Mouse (Mus musculus) embryonic fibroblast, embryonic 13.5 days (primary cell): Measurements from ENCODE around the gene Cnppd1. TPM values are rescaled to one million over a fixed set of nuclear protein-coding genes. Genes with fewer than 3 reads are reported as not detected.
A peak's percentile ranks its signal among the peaks of the same experiment; 100 is the strongest.

Experiments used
- H3K27ac ChIP-seq: 2 replicates; pipeline ENCODE4 v1.5.1; 2012; ENCODE audit warnings: low read length, control low read depth, inconsistent platforms; ENCODE audit not compliant: insufficient read depth
- H3K4me1 ChIP-seq: 2 replicates; pipeline ENCODE4 v1.6.1; 2011; ENCODE audit warnings: low read length; ENCODE audit not compliant: control insufficient read depth, insufficient read depth
- H3K4me3 ChIP-seq: 2 replicates; pipeline ENCODE4 v1.5.1; 2011; ENCODE audit warnings: mild to moderate bottlenecking, control low read depth, low read length; ENCODE audit not compliant: insufficient read depth
- CTCF ChIP-seq: IDR thresholded peaks from 2 replicates; pipeline ENCODE4 v1.5.1; 2011; ENCODE audit warnings: mild to moderate bottlenecking, control low read depth, low read length, moderate library complexity, borderline replicate concordance; ENCODE audit not compliant: insufficient read depth
- POLR2A ChIP-seq: IDR thresholded peaks from 2 replicates; pipeline ENCODE4 v1.6.1; 2011; ENCODE audit warnings: low read depth, mild to moderate bottlenecking, control low read depth, low read length, moderate library complexity
- polyA plus RNA-seq: library from polyadenylated mRNA; stranded (reverse); fragments of >200 nt; gene quantifications from 2 replicates; pipeline ENCODE4 v1.2.4, GENCODE M21; 2011; ENCODE audit warnings: low read depth; ENCODE audit not compliant: missing spikeins, insufficient read length

The Cnppd1 gene
- polyA plus RNA-seq, 1 experiment: 40.9 TPM

- no peak for TF ChIP-seq POLR2A
- no peak for TF ChIP-seq CTCF
- peak overlapping the region; percentile 99; the same call in 1 of the 2 replicates for H3K27ac ChIP-seq
- H3K4me1 ChIP-seq: no peaks in the 10 kb centered on the region
- peak overlapping the region; percentile 44 for H3K4me3 ChIP-seq
These were observed 17.1 kb downstream of the Cnppd1 start for GRCm38 (mm10) chr1:75125418-75125817.

DNA sequence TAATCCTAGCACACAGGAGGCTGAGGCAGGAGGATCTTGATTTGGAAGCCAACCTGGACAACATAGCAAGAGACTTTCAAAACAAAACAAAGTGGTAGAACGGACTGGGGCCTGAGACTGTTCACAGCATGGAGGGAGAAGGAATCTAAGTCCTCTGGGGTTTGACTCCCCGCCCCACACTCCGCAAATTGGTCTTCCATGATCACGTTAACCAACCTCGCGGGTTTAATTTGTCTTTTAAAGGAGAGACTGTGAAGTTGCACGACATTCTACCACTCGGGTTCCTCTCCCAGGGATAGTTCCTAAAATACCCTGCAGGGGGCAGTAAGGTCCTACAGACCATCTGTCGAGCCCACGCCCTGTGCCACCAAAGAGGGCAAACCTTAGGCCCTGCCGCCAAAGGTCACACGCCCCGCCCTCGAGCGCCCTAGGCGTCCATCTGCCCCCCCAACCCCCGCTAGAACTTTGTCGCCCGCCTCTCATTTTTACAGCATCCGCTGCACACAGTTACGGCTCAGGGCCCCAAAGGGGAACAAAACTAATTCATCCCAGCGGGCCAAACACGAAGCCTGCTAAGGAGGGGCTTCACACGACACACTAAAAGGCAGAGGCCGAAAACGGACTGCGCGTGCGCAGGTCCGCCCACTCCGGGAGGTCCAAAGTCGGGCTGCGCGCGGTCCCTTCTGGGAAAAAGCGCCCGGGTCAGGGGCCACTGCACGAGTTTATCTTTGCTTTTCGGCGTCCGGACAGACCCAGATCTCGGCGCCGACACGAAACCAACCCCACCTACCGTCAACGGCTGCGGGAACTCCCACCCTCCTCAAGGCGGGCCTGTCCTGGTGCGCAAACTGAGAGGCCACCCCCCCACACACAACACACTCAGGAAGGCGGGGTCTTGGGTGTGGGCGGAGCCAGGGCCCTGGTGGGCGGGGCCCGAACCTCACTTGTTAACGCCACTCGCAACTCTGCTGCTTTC lies 17.9 kb downstream of the Cnppd1 start, which contains the start of gene Nhej1:
Gene Nhej1 (minus strand): TSS at position 855 of the 976 bp plus-strand sequence.
- H3K27ac ChIP-seq: peak within 1 kb of the TSS; percentile 99
- H3K4me1 ChIP-seq: no peaks in the 10 kb centered on the region
- peak; percentile 74 for TF ChIP-seq POLR2A
- peak; percentile 56; the same call in 1 of the 2 replicates for TF ChIP-seq CTCF
- H3K4me3 ChIP-seq: peak within 1 kb of the TSS; percentile 44

DNA sequence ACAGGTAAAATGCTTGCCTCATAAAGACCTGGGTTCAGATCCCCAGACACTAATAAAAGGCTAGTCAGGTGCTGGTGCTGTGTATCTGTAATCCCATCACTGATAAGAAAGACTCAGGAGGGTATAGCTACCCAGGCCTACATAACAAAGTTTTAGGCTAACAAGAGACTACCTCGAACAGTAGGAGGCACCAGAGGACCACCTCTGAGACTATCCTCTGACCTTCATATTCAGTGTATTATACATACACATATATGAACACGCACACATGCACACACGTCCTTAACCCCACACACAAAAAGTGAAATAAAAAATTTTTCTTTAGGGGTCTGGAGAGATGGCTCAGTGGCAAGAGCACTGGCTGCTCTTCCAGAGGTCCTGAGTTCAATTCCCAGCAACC lies 20.3 kb downstream of the Cnppd1 start:
- H3K4me1 ChIP-seq: no peaks in the 10 kb centered on the region
- H3K4me3 ChIP-seq: no peak overlapping the region
- H3K27ac ChIP-seq: no peak overlapping the region
- TF ChIP-seq POLR2A (no peak), CTCF (no peak)

Other genes starting within 250 kb of the Cnppd1 start
- not detected in 2 replicates for gene Cryba2, start 249.6 kb downstream of the Cnppd1 start, polyA plus RNA-seq
- not detected in 2 replicates for gene Cfap65, start 207.1 kb downstream of the Cnppd1 start, polyA plus RNA-seq
- gene Ihh, start 191.0 kb downstream of the Cnppd1 start, polyA plus RNA-seq: not detected in 2 replicates
- gene Nhej1, start 17.5 kb downstream of the Cnppd1 start, polyA plus RNA-seq: 9.1 and 10.3 TPM in 2 replicates
- 0.42 TPM in 1 of 2 replicates, not detected in the other for gene Slc23a3, start 8.8 kb downstream of the Cnppd1 start, polyA plus RNA-seq
- 31.9 and 44.3 TPM in 2 replicates for gene Retreg2, start 67 bp upstream of the Cnppd1 start, polyA plus RNA-seq
- gene Zfand2b, start 25.9 kb upstream of the Cnppd1 start, polyA plus RNA-seq: 11.8 and 14.8 TPM in 2 replicates
- 7.0 and 13.4 TPM in 2 replicates for gene Abcb6, start 37.7 kb upstream of the Cnppd1 start, polyA plus RNA-seq
- 10.1 and 15.6 TPM in 2 replicates for gene Ankzf1, start 49.4 kb upstream of the Cnppd1 start, polyA plus RNA-seq
- 31.1 and 32.6 TPM in 2 replicates for gene Atg9a, start 49.5 kb upstream of the Cnppd1 start, polyA plus RNA-seq
- gene Glb1l, start 68.1 kb upstream of the Cnppd1 start, polyA plus RNA-seq: 25.1 and 34.3 TPM in 2 replicates
- 57.3 and 59.4 TPM in 2 replicates for gene Stk16, start 68.1 kb upstream of the Cnppd1 start, polyA plus RNA-seq
- 27.8 and 46.8 TPM in 2 replicates for gene Tuba4a, start 77.2 kb upstream of the Cnppd1 start, polyA plus RNA-seq
- gene A630095N17Rik, start 89.4 kb upstream of the Cnppd1 start, polyA plus RNA-seq: not detected in 2 replicates
- gene Dnajb2, start 93.7 kb upstream of the Cnppd1 start, polyA plus RNA-seq: 28.4 and 31.8 TPM in 2 replicates
- gene Ptprn, start 121.8 kb upstream of the Cnppd1 start, polyA plus RNA-seq: 67.6 and 114 TPM in 2 replicates
- gene Resp18, start 135.7 kb upstream of the Cnppd1 start, polyA plus RNA-seq: not detected in 2 replicates
- 79.7 and 96.9 TPM in 2 replicates for gene Dnpep, start 175.3 kb upstream of the Cnppd1 start, polyA plus RNA-seq
- gene Des, start 217.6 kb upstream of the Cnppd1 start, polyA plus RNA-seq: 11.3 and 12.3 TPM in 2 replicates
- 54.2 and 56.4 TPM in 2 replicates for gene Speg, start 232.6 kb upstream of the Cnppd1 start, polyA plus RNA-seq